Mouse (Mus musculus) embryo, embryonic 10 days (tissue): ENCODE data around the gene M6pr.
"Not testable (repeated sequence)": the region's sequence is repeated elsewhere in the genome, so short reads cannot be mapped to it uniquely, and the experiment has no call there.

Experiments
- DNase-seq: peaks from one replicate; pipeline ENCODE4 v3.0.0-alpha.2; 2015; ENCODE audit warnings: low spot score

The M6pr gene

DNA sequence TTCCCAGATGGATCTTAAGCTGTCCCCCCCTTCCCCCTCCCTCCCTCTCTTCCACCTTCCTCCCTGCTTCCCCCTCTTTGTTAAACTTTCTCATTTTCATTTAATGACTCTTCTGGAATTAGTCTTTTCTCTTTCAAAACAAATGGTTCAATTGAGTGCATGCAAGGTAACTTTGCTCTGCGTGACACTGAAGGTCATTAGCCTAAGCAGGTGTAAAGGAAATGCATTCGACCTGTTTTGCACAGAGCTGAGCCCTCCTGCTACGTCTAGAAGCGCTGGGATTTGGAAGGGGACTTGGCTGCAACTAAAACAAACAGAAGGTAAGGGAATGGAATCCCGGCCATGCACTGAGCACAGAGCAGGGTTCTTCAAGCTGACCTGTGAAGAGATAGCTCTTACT lies 33.6 kb downstream of the M6pr start:
- no peak for DNase-seq

DNA sequence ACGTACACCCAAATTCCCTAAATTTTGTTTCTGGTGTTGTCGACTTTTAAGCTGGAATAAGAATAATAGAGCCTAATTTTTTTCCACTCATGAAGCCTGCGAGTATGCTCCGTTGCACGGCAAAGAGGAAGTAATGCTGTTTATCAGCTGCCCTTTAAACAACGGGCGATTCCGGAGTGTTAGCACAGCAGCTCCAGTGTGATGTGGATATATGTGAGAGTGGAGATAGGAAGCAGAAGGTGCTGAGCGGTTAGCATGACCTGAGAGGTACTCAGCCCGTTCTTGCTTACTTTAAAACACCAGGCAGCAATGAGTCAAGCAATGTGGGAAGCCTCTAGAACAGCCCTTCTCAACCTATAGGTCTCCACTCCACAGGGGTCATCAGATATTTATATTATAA lies 35.2 kb downstream of the M6pr start:
- DNase-seq, result no peak

DNA sequence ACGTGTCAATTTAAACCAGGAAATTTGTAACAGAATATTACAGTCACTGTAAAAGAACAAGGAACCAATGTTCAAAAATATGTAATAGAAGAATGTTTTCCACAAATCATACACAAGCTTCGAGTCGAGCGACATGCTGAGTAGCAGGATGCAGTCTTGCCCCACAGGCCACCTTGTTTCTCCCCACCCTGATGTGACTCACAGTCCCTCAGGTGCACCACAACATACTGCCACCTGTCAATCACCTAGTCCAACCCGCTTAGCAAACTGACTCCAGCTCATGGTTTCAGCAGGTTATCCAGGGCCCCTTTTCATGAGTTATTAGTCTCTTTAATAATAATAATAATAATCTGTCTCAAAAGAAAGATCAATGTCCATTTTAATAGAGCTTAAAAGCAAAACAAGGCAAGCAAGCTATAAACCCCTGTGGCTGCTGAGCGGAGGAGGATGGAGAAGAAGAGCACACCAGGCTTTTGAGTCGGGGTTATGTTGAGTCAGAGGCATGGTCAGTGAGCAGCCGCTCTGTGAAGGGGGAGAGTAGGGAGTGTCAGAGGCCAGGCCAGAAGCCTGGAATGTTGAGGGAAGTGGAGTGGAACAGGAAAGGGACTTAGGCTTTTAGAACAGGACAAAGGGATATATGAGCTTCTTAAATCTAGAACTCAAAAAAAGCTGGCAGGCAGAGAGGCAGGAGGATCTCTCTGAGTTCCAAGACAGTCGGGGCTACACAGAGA lies 36.0 kb downstream of the M6pr start:
- peak; percentile 26 for DNase-seq

DNA sequence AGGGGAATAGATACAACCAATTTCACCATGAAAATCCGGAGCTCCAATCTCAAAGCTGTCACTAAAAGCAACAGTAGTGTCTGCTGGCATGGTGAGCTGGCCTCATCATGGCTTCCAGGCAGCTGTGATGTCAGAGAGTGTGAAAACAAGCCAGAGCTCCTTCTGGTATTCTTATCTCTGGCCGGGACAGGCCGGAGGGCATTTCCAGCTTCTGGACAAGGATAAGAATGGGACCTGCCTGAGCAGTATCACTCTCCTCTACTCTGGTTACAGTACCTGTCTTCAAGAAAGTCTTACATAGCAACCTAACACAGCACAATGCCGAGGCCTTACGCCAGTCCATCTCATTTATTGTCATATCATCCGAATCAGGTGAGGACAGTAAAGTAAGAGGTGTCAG lies 37.2 kb downstream of the M6pr start:
- DNase-seq, result no peak

DNA sequence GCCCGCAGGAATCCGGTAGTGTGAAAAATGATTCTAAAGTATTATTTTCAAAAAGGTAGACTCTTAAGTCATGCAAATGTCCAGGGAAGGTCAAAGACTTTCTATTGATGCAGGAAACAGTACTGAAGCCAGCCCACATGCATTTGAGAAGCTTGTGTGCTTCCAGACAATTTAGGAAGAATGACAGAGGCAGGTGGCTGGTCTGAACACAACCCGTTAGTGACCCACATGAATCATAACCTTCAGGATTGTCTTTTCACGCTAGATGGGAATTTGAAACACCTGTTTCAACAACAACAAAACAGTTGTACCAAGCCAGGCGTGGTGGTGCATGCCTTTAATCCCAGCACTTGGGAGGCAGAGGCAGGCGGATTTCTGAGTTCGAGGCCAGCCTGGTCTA lies 37.9 kb downstream of the M6pr start:
- DNase-seq, result no peak

DNA sequence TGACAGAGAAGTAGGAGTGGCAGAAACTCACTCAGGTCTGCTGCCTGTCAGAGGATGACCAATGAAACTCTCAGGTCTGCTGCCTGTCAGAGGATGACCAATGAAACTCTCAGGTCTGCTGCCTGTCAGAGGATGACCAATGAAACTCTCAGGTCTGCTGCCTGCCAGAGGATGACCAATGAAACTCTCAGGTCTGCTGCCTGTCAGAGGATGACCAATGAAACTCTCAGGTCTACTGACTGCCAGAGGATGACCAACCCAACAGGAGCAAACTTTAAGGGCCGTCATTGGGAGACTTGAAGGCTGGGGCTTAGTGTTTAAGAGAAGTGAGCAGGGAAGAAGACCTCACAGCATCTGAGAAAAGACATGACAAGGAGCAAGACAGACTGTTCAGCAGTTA lies 38.8 kb downstream of the M6pr start:
- DNase-seq, result not testable (repeated sequence)

DNA sequence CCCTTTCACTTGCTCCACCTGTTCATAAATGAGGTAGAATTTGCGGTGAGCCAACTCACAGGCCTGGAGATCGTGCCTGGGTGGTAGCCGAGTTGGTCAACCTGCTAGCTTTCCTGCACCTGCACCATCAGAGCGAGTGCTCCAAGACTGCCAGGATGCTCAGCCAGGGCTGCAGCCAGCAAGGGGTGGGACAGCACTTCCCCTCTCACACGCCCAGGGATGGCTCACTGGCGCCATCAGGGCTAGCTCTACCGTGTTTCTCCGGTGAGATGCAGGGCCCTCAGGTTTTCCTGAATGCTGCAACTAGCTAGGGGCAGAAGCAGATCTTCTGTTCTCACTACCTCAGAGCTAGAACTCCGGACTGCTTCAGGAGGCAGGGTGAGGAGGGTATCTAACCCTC lies 47.4 kb downstream of the M6pr start:
- DNase-seq, result no peak

DNA sequence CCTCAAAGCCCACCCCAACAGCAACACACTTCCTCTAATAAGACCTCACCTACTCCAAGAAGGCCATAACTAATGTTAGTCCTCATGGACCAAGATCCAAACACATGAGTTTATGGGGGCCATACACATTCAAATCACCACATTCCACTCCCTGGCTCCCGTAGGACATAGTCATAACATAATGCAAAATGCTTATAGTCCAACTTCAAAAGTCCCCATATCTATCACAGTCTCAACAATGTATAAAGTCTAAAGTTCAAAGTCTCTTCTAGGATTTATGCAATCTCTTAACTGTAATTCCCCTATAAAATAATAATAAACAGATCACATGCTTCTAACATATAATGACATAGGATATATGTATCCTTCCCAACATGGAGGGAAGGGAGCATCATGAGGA lies 48.6 kb downstream of the M6pr start:
- no peak for DNase-seq

DNA sequence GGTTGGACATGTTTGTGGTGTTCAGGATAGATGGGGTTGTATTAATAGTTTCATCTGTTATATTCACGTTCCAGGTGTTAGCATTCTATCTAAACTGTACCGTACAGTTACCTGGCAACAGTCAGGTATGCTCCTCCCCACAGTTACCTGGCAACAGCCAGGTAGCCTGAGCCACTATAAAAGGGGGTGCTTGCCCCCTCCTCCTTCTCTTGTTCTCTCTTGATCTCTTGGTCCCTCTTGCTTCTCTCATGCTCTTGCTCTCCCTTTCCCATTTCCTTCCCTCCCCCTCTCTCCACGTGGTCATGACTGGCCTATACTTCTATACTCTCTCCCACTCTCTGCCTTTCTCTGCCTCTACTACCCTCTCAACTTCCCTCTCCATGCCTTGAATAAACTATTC lies 57.2 kb downstream of the M6pr start:
- DNase-seq, result no peak

DNA sequence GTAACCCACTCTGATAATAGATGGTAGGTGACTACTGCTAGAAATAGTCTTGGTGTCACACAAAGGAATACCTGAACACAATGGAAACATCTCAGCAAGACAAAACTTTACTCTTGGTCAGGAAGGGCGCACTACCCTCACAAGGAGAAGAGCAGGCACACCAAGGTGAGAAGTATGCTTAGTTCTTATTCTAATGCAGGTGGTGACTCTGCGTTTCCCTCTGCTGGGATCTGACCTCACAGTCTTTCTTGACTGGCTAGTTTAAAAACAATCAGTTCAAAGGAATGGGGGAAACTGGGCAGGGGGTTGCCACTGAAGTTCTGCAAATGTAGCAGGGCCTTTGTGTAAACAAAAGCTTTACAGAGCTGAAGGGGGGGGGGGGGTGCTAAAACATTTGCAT lies 57.8 kb downstream of the M6pr start:
- DNase-seq, result no peak

DNA sequence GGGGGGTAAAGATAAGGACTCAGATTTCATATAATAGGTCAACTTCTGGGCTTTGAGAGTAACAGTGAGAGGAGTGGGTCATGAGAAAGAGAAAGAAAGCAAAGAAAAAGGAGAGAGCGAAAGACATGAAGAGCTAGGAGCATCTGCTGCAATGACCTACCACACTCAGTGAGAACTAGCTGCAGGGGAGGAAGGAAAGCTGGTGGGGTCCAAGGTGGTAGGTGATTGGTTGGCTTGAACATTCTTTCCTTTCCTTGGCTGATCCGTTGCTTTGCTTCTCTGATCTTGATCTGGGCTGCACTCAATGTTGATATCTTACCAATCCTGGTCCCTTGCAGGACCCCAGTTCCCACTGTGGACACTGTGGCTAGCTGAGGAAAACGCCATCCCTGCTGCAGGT lies 58.5 kb downstream of the M6pr start:
- no peak for DNase-seq
